Mouse (Mus musculus) liver, embryonic 14 days (tissue): ENCODE measurements around the gene Dnmt3a. TPM values are rescaled to one million over a fixed set of nuclear protein-coding genes. Genes with fewer than 3 reads are reported as not detected.

Experiments used
- polyA plus RNA-seq: library from polyadenylated mRNA; depleted of rRNA; stranded (reverse); fragments of >200 nt; gene quantifications from 2 replicates; pipeline ENCODE4 v1.2.3, GENCODE M21; 2012; rRNA removed

The Dnmt3a gene
- 5.3 and 6.5 TPM in 2 replicates for polyA plus RNA-seq

DNA sequence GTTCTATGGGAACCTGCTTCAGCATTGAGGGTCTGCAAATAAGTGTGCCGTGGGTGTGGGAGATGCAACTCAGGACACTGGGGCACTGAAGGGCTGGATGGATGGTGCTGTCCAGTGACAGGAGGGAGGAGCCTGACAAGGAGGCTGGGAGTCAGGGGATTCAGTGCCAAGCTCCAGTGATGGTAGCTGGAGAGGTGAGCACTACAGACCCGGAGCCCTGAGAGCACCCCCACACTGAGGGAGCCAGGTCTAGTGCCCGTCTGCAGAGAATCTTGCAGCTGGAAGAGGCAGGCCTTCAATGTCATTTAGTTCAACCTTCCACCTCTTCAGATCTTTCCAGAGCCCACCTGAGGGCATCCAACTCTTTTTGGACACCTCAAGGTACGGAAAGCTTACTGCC is at the start of gene Dnmt3a:
Gene Dnmt3a (plus strand): TSS at position 156 of the 400 bp plus-strand sequence.

DNA sequence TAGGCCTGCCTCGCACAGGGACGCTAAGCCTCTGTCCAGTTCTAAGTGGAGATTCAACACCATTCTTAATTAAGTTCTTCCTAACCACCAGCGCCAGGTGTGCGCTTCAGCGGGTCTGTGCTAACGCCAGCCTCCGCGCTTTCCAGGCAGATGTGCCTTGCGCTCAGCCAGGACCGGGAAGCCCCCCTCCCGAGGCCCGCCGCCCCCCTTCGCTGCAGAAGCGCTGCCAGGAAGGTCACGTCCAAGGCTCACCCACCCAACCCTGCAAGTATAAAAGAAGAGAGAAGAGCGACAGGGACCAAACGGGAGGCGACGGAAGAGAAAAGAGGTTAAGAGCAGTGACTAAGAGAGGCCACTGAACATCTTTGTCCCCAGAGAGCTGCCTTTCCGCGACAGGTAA is 148.8 kb downstream of the Dnmt3a start, which contains the start of gene Pomc:
Gene Pomc (plus strand): TSS at position 301 of the 400 bp plus-strand sequence.

Other genes starting within 250 kb of the Dnmt3a start
- gene Dtnb, start 233.6 kb upstream of the Dnmt3a start, polyA plus RNA-seq: 14.8 and 16.1 TPM in 2 replicates
- 0.33 and 0.40 TPM in 2 replicates for gene Pomc, start 148.9 kb downstream of the Dnmt3a start, polyA plus RNA-seq
- 0.08 and 0.11 TPM in 2 replicates for gene Efr3b, start 232.9 kb downstream of the Dnmt3a start, polyA plus RNA-seq